Mouse (Mus musculus) forebrain, postnatal 0 days (tissue): ENCODE results near the gene Tubgcp2. TPM values are rescaled to one million over a fixed set of nuclear protein-coding genes. Genes with fewer than 3 reads are reported as not detected.

Source experiments
- ATAC-seq: fragments of 200-750 bp; cut with Nextera tagmentation; 2 replicates; pipeline ENCODE4 v1.8.0; 2017; ENCODE audit warnings: mild to moderate bottlenecking, moderate library complexity
- DNase-seq: peaks from one replicate; pipeline ENCODE4 v3.0.0-alpha.2; 2015
- H3K27ac ChIP-seq: fragments of 300-500 bp; sonication (generic); 2 replicates; pipeline ENCODE4 v1.5.1; 2014; ENCODE audit warnings: low read depth, mild to moderate bottlenecking, antibody characterized with exemption, low read length, moderate library complexity, mixed read lengths
- H3K27me3 ChIP-seq: fragments of 300-500 bp; sonication (generic); 2 replicates; pipeline ENCODE4 v1.6.1; 2014; ENCODE audit warnings: mild to moderate bottlenecking, low read length, mixed read lengths; ENCODE audit not compliant: insufficient read depth
- H3K36me3 ChIP-seq: fragments of 300-500 bp; sonication (generic); 2 replicates; pipeline ENCODE4 v1.6.1; 2014; ENCODE audit warnings: mild to moderate bottlenecking, moderate library complexity; ENCODE audit not compliant: insufficient read depth
- H3K4me1 ChIP-seq: fragments of 300-500 bp; sonication (generic); 2 replicates; pipeline ENCODE4 v1.6.1; 2014; ENCODE audit warnings: antibody characterized with exemption; ENCODE audit not compliant: insufficient read depth
- H3K4me2 ChIP-seq: fragments of 300-500 bp; sonication (generic); 2 replicates; pipeline ENCODE4 v1.6.1; 2014; ENCODE audit warnings: low read depth, mild to moderate bottlenecking, moderate library complexity
- H3K4me3 ChIP-seq: fragments of 300-500 bp; sonication (generic); 2 replicates; pipeline ENCODE4 v1.5.1; 2014; ENCODE audit warnings: low read depth, low read length, mixed read lengths
- H3K9ac ChIP-seq: fragments of 300-500 bp; sonication (generic); 2 replicates; pipeline ENCODE4 v1.6.1; 2014; ENCODE audit warnings: mild to moderate bottlenecking
- H3K9me3 ChIP-seq: fragments of 300-500 bp; sonication (generic); 2 replicates; pipeline ENCODE4 v1.6.1; 2016; ENCODE audit warnings: low read length
- CTCF ChIP-seq: sonication (generic); IDR thresholded peaks from 2 replicates; pipeline ENCODE4 v1.5.1; 2016; ENCODE audit warnings: antibody characterized with exemption, control low read depth, low read depth
- WGBS: fragments of 180-500 bp; shearing (Covaris S2); extraction: QIAGEN DNeasy Blood & Tissue Kit; methylation state at CpG from one replicate; pipeline ENCODE4 v1.1.7; 2014; 5-methylcytosine and 5-hydroxymethylcytosine counted together
- polyA plus RNA-seq: library from polyadenylated mRNA; unstranded; fragments of >200 nt; fragmentation: Nextera tagmentation; extraction: Ambion mirVana; gene quantifications from 2 replicates; pipeline ENCODE4 v1.2.1, GENCODE M21; 2015
- total RNA-seq: library from RNA; depleted of rRNA; stranded (reverse); fragments of >200 nt; gene quantifications from 2 replicates; pipeline ENCODE4 v1.2.3, GENCODE M21; 2014

Tubgcp2 gene
- total and polyA plus RNA-seq, 2 experiments from 2014 or later, result 68.1 to 79.8 TPM

- Histone ChIP-seq H3K9me3 (no peaks in the 10 kb centered on the region), H3K36me3 (peaks cover 8% of the 10 kb centered on the region), H3K4me2 (no peak overlapping the region), H3K4me3 (no peak overlapping the region), H3K27ac (no peak overlapping the region), H3K9ac (no peak overlapping the region), H3K27me3 (peaks cover 52% of the 10 kb centered on the region), H3K4me1 (0 out of 2 replicates have a peak, but pooled peaks cover 9% of the 10 kb centered on the region)
- ATAC-seq (no peak), DNase-seq (no peak)
- WGBS, result 78% methylated on average over 4 of the region's 4 CpGs
- no peak for TF ChIP-seq CTCF
These were observed 9.1 kb upstream of the Tubgcp2 start for GRCm38 (mm10) chr7:140045546-140045945.

- ATAC-seq (no peak), DNase-seq (no peak)
- TF ChIP-seq CTCF, result no peak
- no peak overlapping the region for H3K4me3 ChIP-seq
- no peaks in the 10 kb centered on the region for H3K9me3 ChIP-seq
- WGBS, result 70% methylated on average over 3 of the region's 3 CpGs
- H3K27ac ChIP-seq, result no peak overlapping the region
- no peak overlapping the region for H3K9ac ChIP-seq
- peaks cover 14% of the 10 kb centered on the region for H3K36me3 ChIP-seq
- H3K4me2 ChIP-seq, result no peak overlapping the region
- no peaks in the 10 kb centered on the region for H3K4me1 ChIP-seq
- peaks cover 25% of the 10 kb centered on the region for H3K27me3 ChIP-seq
These were observed 6.3 kb upstream of the Tubgcp2 start for GRCm38 (mm10) chr7:140042728-140043127.

- Histone ChIP-seq H3K9me3 (no peaks in the 10 kb centered on the region), H3K4me3 (peak overlapping the region; percentile 89), H3K27ac (no peak overlapping the region), H3K27me3 (no peaks in the 10 kb centered on the region), H3K9ac (peak overlapping the region; percentile 93), H3K36me3 (peaks cover 27% of the 10 kb centered on the region), H3K4me1 (peaks cover 11% of the 10 kb centered on the region), H3K4me2 (peak overlapping the region; percentile 89)
- ATAC-seq (no peak), DNase-seq (no peak)
- WGBS, result 67% methylated on average over 3 of the region's 3 CpGs
- no peak for TF ChIP-seq CTCF
These were observed 694 bp upstream of the Tubgcp2 start for GRCm38 (mm10) chr7:140037171-140037555.

GRCm38 (mm10) chr7:140035456-140035855 lies 1.0 kb downstream of the Tubgcp2 start:
- no peaks in the 10 kb centered on the region for H3K9me3 ChIP-seq
- H3K4me3 ChIP-seq, result peak overlapping the region; percentile 89
- no peaks in the 10 kb centered on the region for H3K27me3 ChIP-seq
- TF ChIP-seq CTCF, result no peak
- 19% methylated on average over 7 of the region's 7 CpGs for WGBS
- H3K9ac ChIP-seq, result peak overlapping the region; percentile 93
- peaks cover 34% of the 10 kb centered on the region for H3K36me3 ChIP-seq
- peak overlapping the region; percentile 89 for H3K4me2 ChIP-seq
- peaks cover 11% of the 10 kb centered on the region for H3K4me1 ChIP-seq
- no peak for ATAC-seq
- peak overlapping the region; percentile 90 for H3K27ac ChIP-seq
- no peak for DNase-seq

GRCm38 (mm10) chr7:140033386-140033785 lies 3.1 kb downstream of the Tubgcp2 start:
- H3K27ac ChIP-seq, result no peak overlapping the region
- no peak for DNase-seq
- no peaks in the 10 kb centered on the region for H3K27me3 ChIP-seq
- no peak overlapping the region for H3K9ac ChIP-seq
- 99% methylated on average over 9 of the region's 9 CpGs for WGBS
- no peak overlapping the region for H3K4me3 ChIP-seq
- TF ChIP-seq CTCF, result no peak
- H3K4me1 ChIP-seq, result peaks cover 11% of the 10 kb centered on the region
- H3K4me2 ChIP-seq, result no peak overlapping the region
- ATAC-seq, result no peak
- no peaks in the 10 kb centered on the region for H3K9me3 ChIP-seq
- peaks cover 49% of the 10 kb centered on the region for H3K36me3 ChIP-seq

- Histone ChIP-seq H3K9me3 (no peaks in the 10 kb centered on the region), H3K36me3 (peaks cover 54% of the 10 kb centered on the region), H3K4me2 (no peak overlapping the region), H3K27me3 (no peaks in the 10 kb centered on the region), H3K27ac (no peak overlapping the region), H3K4me3 (no peak overlapping the region), H3K9ac (no peak overlapping the region), H3K4me1 (peaks cover 11% of the 10 kb centered on the region)
- ATAC-seq, result no peak
- TF ChIP-seq CTCF, result no peak
- WGBS, result 94% methylated on average over 10 of the region's 10 CpGs
- no peak for DNase-seq
These were observed 4.1 kb downstream of the Tubgcp2 start for GRCm38 (mm10) chr7:140032366-140032765.

- Histone ChIP-seq H3K4me1 (peaks cover 8% of the 10 kb centered on the region; the same call in 1 of the 2 replicates), H3K36me3 (peaks cover 54% of the 10 kb centered on the region), H3K27ac (no peak overlapping the region), H3K4me3 (no peak overlapping the region), H3K9ac (no peak overlapping the region), H3K9me3 (no peaks in the 10 kb centered on the region), H3K4me2 (no peak overlapping the region), H3K27me3 (no peaks in the 10 kb centered on the region)
- TF ChIP-seq CTCF, result no peak
- ATAC-seq (no peak), DNase-seq (no peak)
- 94% methylated on average over 12 of the region's 12 CpGs for WGBS
These were observed 4.7 kb downstream of the Tubgcp2 start for GRCm38 (mm10) chr7:140031771-140032170.
